Mouse (Mus musculus) ES-Bruce4 (cell line): ENCODE measurements around the gene Srrm2.

Experiments used
- CTCF ChIP-seq: IDR thresholded peaks from one replicate; pipeline ENCODE4 v1.8.1; 2011; ENCODE audit warnings: low read depth, low read length
- POLR2A ChIP-seq: IDR thresholded peaks from one replicate; pipeline ENCODE4 v1.8.1; 2011; ENCODE audit warnings: low read length; ENCODE audit not compliant: insufficient read depth

DNA sequence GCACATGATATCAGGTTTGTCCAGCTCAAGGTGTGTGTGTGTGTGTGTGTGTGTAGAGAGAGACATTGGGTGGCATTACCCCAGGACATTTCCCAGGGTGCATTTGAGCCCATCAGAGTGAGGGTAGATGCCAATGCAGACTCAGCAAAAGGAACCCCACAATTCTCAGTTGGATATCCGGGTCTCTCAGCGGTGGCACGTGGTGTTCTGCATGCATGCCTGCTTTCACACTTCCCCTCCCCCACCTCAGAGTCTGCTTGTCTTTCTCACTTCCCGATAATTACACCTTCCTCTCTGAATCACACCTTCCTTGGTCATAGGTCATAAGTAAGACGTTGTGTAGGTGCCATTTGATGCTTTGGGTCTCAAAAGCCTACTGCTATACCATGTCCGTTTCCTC lies 42.3 kb upstream of the Srrm2 start:
- no peak for TF ChIP-seq CTCF
- no peak for TF ChIP-seq POLR2A
